Mouse (Mus musculus): ENCODE data around the gene Dars. TPM values are rescaled to one million over a fixed set of nuclear protein-coding genes. Genes with fewer than 3 reads are reported as not detected.

Dars gene
- polyA plus RNA-seq, 1 experiment = 63.2 TPM

DNA sequence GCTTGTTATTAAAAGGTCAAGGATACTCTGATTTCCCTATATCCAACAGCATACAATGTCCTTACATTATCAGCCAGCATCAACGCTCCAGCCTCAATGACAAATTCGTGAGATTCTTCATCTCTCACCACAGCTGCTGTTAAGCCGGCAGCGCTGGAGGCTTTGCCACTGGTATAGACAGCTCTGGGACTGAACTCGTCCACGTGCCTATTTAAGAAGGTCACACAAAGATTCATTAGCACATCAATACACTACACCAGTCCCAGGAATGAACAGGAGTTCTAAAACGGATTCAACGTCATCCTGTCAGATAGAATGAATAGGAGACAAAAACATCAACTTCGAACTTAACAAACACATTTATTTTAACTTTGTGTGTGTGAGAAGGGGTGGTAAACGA lies 72.9 kb downstream of the Dars start:
- no peak overlapping the region for H3K4me3 ChIP-seq
- TF ChIP-seq MYOG (IDR thresholded peaks at IDR 0.05; ENCODE audit: control insufficient read depth in 1 of 3, insufficient read depth in 1 of 3, insufficient read length in 2 of 3, low read depth in 2 of 3) = no peak
- H3ac ChIP-seq (ENCODE audit: control insufficient read depth, insufficient read length) = no peak overlapping the region
- peaks cover 35% of the 10 kb centered on the region for H3K36me3 ChIP-seq (ENCODE audit: control insufficient read depth, insufficient read depth)
- no peaks in the 10 kb centered on the region for H3K27me3 ChIP-seq (ENCODE audit: control insufficient read depth, insufficient read depth, insufficient read length)
- no peak overlapping the region for H3K4me2 ChIP-seq (ENCODE audit: low read depth)
- H3K79me2 ChIP-seq (ENCODE audit: control insufficient read depth, insufficient read depth) = no peaks in the 10 kb centered on the region

DNA sequence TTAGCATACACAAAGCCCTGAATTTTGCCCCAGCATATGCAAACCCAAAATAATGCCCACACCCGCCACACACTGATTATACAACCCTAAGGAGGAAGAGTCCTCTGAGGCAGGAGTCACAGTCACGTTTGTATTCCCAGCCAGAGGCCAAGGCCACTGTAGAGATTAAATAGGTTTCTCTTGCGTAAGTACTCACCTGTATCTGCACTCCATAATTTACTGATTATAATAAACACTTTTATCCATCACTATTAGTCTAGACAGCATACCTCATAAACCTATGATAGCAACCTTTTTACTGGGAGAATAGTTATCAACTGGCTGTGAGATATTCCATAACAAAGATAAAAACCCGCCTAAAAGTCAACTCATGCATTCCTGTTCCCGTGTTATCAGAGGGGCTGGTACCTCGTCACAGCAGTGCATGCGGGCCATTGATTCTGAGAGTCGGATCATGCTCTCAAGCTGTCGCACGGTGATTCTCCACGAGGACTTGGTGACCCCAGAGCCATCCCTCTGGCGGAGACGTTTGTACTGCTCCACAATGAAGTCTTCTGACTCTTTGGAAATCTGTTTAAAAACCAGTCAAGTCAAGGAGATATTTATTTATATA lies 79.4 kb downstream of the Dars start:
- Histone ChIP-seq H3K4me3 (no peak overlapping the region), H3K79me2 (ENCODE audit: control insufficient read depth, insufficient read depth) (no peaks in the 10 kb centered on the region), H3K4me2 (ENCODE audit: low read depth) (no peak overlapping the region), H3K27me3 (ENCODE audit: control insufficient read depth, insufficient read depth, insufficient read length) (no peaks in the 10 kb centered on the region), H3K36me3 (ENCODE audit: control insufficient read depth, insufficient read depth) (peaks cover 35% of the 10 kb centered on the region), H3ac (ENCODE audit: control insufficient read depth, insufficient read length) (no peak overlapping the region)
- TF ChIP-seq MAX (IDR thresholded peaks at IDR 0.05; ENCODE audit: low read depth) (no peak), SRF (IDR thresholded peaks at IDR 0.05; ENCODE audit: control insufficient read depth, insufficient read length, low read depth) (no peak), USF1 (IDR thresholded peaks at IDR 0.05; ENCODE audit: low read depth) (no peak), POLR2A (IDR thresholded peaks at IDR 0.05; ENCODE audit: insufficient read length, low read depth) (no peak), TCF12 (IDR thresholded peaks at IDR 0.05; ENCODE audit: insufficient read depth, poor library complexity, severe bottlenecking) (no peak), TCF3 (IDR thresholded peaks at IDR 0.05; ENCODE audit: insufficient read length, low read depth) (no peak), MYOD1 (IDR thresholded peaks at IDR 0.05; ENCODE audit: control insufficient read depth in 1 of 3, insufficient read length in 2 of 3, low read depth in 2 of 3) (no peak), REST (IDR thresholded peaks at IDR 0.05; ENCODE audit: insufficient read depth, insufficient read length) (no peak), POLR2AphosphoS2 (IDR thresholded peaks at IDR 0.05; ENCODE audit: insufficient read length, low read depth) (no peak), MYOG (IDR thresholded peaks at IDR 0.05; ENCODE audit: control insufficient read depth in 1 of 3, insufficient read depth in 1 of 3, insufficient read length in 2 of 3, low read depth in 2 of 3) (no peak), E2F4 (IDR thresholded peaks at IDR 0.05; ENCODE audit: insufficient read depth) (no peak), CEBPB (IDR thresholded peaks at IDR 0.05; ENCODE audit: insufficient read depth, poor library complexity, severe bottlenecking) (no peak)

DNA sequence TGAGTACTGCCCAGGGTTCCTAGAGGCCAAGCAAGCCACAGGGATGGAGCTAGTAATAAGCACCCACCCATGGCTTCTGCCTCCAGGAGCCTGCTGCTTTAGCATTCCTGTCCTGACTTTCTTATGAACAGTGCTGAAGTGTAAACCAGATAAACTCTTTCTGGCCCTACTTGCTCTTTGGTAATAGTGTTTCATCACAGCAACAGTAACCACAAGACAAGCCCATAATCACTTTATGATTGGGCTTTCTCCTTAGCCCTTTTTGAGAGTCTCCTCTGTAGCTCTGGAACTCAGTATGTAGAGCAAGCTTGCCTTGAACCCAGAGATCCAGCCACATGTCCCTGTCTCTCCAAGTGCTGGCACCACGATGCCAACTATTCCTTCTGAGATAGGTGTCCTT lies 86.9 kb downstream of the Dars start:
- no peak overlapping the region for H3K4me3 ChIP-seq
- no peaks in the 10 kb centered on the region for H3K27me3 ChIP-seq (ENCODE audit: control insufficient read depth, insufficient read depth, insufficient read length)
- TF ChIP-seq TCF12 (IDR thresholded peaks at IDR 0.05; ENCODE audit: insufficient read depth, poor library complexity, severe bottlenecking) = no peak
- no peak overlapping the region for H3K4me2 ChIP-seq (ENCODE audit: low read depth)
- no peaks in the 10 kb centered on the region for H3K79me2 ChIP-seq (ENCODE audit: control insufficient read depth, insufficient read depth)
- H3K36me3 ChIP-seq (ENCODE audit: control insufficient read depth, insufficient read depth) = peaks cover 24% of the 10 kb centered on the region
- no peak overlapping the region for H3ac ChIP-seq (ENCODE audit: control insufficient read depth, insufficient read length)

DNA sequence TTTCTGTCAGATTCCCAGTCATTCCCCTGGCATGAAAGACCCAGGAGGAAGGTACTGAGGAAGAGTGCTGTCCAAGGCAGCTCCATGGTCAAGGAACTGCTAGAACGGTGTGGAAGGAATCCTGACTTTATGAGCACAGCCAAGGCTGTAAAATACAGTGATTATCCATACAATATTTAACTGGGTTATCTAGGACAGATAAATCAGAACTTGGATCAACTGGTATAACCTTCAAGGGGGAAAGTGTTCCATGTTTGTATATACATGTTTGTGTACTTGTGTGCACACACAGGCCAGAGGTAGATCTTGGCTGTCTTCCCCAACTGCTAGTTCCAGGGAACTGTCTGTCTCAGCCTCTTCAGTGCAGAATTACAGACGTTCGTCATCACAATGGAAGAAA lies 89.0 kb downstream of the Dars start, which contains the start of gene Lct:
Gene Lct, minus strand, starts transcription at position 101 of the 400 bp plus-strand sequence.
- peaks cover 13% of the 10 kb centered on the region for H3K36me3 ChIP-seq (ENCODE audit: control insufficient read depth, insufficient read depth)
- H3K4me3 ChIP-seq = no peak within 1 kb of the TSS
- H3ac ChIP-seq (ENCODE audit: control insufficient read depth, insufficient read length) = no peak within 1 kb of the TSS
- TF ChIP-seq TCF12 (IDR thresholded peaks at IDR 0.05; ENCODE audit: insufficient read depth, poor library complexity, severe bottlenecking) = no peak
- no peak for TF ChIP-seq CEBPB (IDR thresholded peaks at IDR 0.05; ENCODE audit: insufficient read depth, poor library complexity, severe bottlenecking)
- no peak for TF ChIP-seq SRF (IDR thresholded peaks at IDR 0.05; ENCODE audit: control insufficient read depth, insufficient read length, low read depth)
- TF ChIP-seq E2F4 (IDR thresholded peaks at IDR 0.05; ENCODE audit: insufficient read depth) = no peak
- no peak for TF ChIP-seq MYOG (IDR thresholded peaks at IDR 0.05; ENCODE audit: control insufficient read depth in 1 of 3, insufficient read depth in 1 of 3, insufficient read length in 2 of 3, low read depth in 2 of 3)
- TF ChIP-seq POLR2A (IDR thresholded peaks at IDR 0.05; ENCODE audit: insufficient read length, low read depth) = no peak
- TF ChIP-seq USF1 (IDR thresholded peaks at IDR 0.05; ENCODE audit: low read depth) = no peak
- no peak within 1 kb of the TSS for H3K4me2 ChIP-seq (ENCODE audit: low read depth)
- H3K27me3 ChIP-seq (ENCODE audit: control insufficient read depth, insufficient read depth, insufficient read length) = no peaks in the 10 kb centered on the region
- no peaks in the 10 kb centered on the region for H3K79me2 ChIP-seq (ENCODE audit: control insufficient read depth, insufficient read depth)

DNA sequence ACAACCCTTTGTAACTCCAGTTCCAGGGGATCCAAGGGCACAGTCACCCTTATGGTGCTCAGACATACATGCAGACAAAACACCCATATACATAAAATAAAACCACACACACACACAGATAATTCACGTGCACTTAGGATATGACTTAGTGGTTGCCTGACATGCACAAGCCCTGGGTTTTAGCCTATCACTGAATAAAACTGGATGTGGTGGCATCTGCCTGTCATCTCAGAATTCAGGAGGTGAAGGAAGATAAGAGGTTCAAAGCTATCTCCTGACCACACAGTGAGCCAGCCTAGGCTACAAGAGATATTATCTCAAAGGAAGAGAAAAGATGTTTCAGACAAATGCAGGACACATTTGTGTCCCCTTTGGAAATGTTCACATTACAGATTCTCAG lies 90.0 kb downstream of the Dars start:
- Histone ChIP-seq H3K36me3 (ENCODE audit: control insufficient read depth, insufficient read depth) (peaks cover 6% of the 10 kb centered on the region), H3K4me3 (no peak overlapping the region), H3ac (ENCODE audit: control insufficient read depth, insufficient read length) (no peak overlapping the region), H3K27me3 (ENCODE audit: control insufficient read depth, insufficient read depth, insufficient read length) (no peaks in the 10 kb centered on the region), H3K79me2 (ENCODE audit: control insufficient read depth, insufficient read depth) (no peaks in the 10 kb centered on the region), H3K4me2 (ENCODE audit: low read depth) (no peak overlapping the region)
- TF ChIP-seq POLR2A (IDR thresholded peaks at IDR 0.05; ENCODE audit: insufficient read length, low read depth) = no peak
- TF ChIP-seq TCF3 (IDR thresholded peaks at IDR 0.05; ENCODE audit: insufficient read length, low read depth) = no peak

DNA sequence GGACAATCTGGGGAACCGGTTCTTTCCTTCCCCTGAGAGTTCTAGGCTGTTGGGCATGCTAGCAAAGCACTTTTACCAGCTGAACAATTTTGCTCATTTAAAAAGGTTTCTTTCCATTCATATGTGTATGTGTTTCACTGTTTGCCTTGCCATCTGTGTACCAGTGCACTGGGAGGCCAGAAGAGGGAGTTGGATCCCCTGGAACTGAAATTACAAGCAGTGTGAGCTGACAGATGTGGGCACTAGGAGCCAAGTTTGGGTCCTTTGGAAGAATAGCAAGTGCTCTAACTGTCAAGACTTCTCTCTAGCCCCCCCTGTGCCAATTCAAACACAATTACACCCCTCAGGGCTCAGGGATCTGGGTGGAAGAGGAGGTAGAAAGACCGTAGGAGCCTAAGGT lies 92.4 kb downstream of the Dars start:
- H3K79me2 ChIP-seq (ENCODE audit: control insufficient read depth, insufficient read depth) = no peaks in the 10 kb centered on the region
- H3K4me2 ChIP-seq (ENCODE audit: low read depth) = no peak overlapping the region
- no peak for TF ChIP-seq MAX (IDR thresholded peaks at IDR 0.05; ENCODE audit: low read depth)
- TF ChIP-seq SRF (IDR thresholded peaks at IDR 0.05; ENCODE audit: control insufficient read depth, insufficient read length, low read depth) = no peak
- no peak for TF ChIP-seq POLR2AphosphoS2 (IDR thresholded peaks at IDR 0.05; ENCODE audit: insufficient read length, low read depth)
- no peak for TF ChIP-seq MYOG (IDR thresholded peaks at IDR 0.05; ENCODE audit: control insufficient read depth in 1 of 3, insufficient read depth in 1 of 3, insufficient read length in 2 of 3, low read depth in 2 of 3)
- TF ChIP-seq REST (IDR thresholded peaks at IDR 0.05; ENCODE audit: insufficient read depth, insufficient read length) = no peak
- TF ChIP-seq TCF12 (IDR thresholded peaks at IDR 0.05; ENCODE audit: insufficient read depth, poor library complexity, severe bottlenecking) = no peak
- TF ChIP-seq USF1 (IDR thresholded peaks at IDR 0.05; ENCODE audit: low read depth) = no peak
- TF ChIP-seq CEBPB (IDR thresholded peaks at IDR 0.05; ENCODE audit: insufficient read depth, poor library complexity, severe bottlenecking) = no peak
- no peak for TF ChIP-seq E2F4 (IDR thresholded peaks at IDR 0.05; ENCODE audit: insufficient read depth)
- no peak for TF ChIP-seq POLR2A (IDR thresholded peaks at IDR 0.05; ENCODE audit: insufficient read length, low read depth)
- no peak for TF ChIP-seq MYOD1 (IDR thresholded peaks at IDR 0.05; ENCODE audit: control insufficient read depth in 1 of 3, insufficient read length in 2 of 3, low read depth in 2 of 3)
- no peak for TF ChIP-seq TCF3 (IDR thresholded peaks at IDR 0.05; ENCODE audit: insufficient read length, low read depth)
- no peak overlapping the region for H3ac ChIP-seq (ENCODE audit: control insufficient read depth, insufficient read length)
- H3K4me3 ChIP-seq = no peak overlapping the region
- H3K27me3 ChIP-seq (ENCODE audit: control insufficient read depth, insufficient read depth, insufficient read length) = no peaks in the 10 kb centered on the region
- no peaks in the 10 kb centered on the region for H3K36me3 ChIP-seq (ENCODE audit: control insufficient read depth, insufficient read depth)

Measured in myocyte (in vitro differentiated cells).